Comparison of ENCODE assay signal across 23 mouse cellular contexts in the genomic region with DNA sequence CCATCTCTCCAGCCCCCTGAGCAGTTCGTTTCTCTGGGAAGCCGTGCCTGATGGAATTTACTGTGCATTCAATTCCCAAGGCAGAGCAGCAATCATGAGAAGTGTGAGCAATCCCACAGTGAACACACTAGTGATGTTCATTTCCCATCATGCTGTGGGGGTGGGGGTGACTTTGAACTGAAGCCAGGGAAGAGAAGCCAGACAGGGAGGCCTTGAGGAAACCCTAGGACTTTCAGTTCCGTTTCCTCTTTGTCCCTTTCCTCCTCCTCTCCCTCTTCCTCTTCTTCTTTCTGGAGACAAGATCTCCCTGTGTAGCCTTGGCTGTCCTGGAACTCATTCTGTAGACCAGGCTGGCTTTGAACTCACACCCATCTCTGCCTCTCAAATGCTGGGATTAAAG. TPM values are rescaled to one million over a fixed set of nuclear protein-coding genes. Genes with fewer than 3 reads are reported as not detected.
A peak's percentile ranks its signal among the peaks of the same experiment; 100 is the strongest.
DNase-seq lines count a peak whose midpoint lies in the region; ATAC-seq and TF ChIP-seq lines count a peak whose summit lies in the region.
"Had no signal": no experiment of that assay in that cellular context is flagged by ENCODE, and none has a peak within 500 bp of the region (broad histone marks: within the 10 kb centered on the region; RNA-seq: fewer than 3 reads in every experiment).

No protein-coding gene starts in this region.

- 81% methylated on average over 3 of the region's 3 CpGs for WGBS in heart, embryonic 10.5 days
- WGBS in forebrain, embryonic 14.5 days = 94% methylated on average over 3 of the region's 3 CpGs

- TF ChIP-seq CTCF in bone marrow macrophage, adult 2 months (IDR thresholded peaks at IDR 0.05; ENCODE audit: low read depth, low read length) = no peak

- no peaks in the 10 kb centered on the region for H3K9me3 ChIP-seq in heart, embryonic 10.5 days
- H3K9me3 ChIP-seq in forebrain, embryonic 14.5 days (replicated peaks; ENCODE audit: control insufficient read depth, low read length) = no peaks in the 10 kb centered on the region
- H3K9me3 ChIP-seq: embryonic facial prominence, embryonic 12.5 days; G1E; heart, embryonic 15.5 days; hindbrain, embryonic 12.5 days had no signal

- ATAC-seq in monocyte, adult 5-6 weeks (replicated peaks; ENCODE audit: insufficient number of reproducible peaks, low FRiP score, low TSS enrichment, poor library complexity, severe bottlenecking) = peak; percentile 73; the same call in 1 of the 2 replicates
- ATAC-seq in forebrain, embryonic 14.5 days = no peak
- ATAC-seq: CD4-positive, CD25-positive, alpha-beta regulatory T cell, adult 4 months; forebrain, postnatal 0 days; hindbrain, postnatal 0 days had no signal

- intact Hi-C loops in heart, postnatal 36 days (cut with DNase I) = no loop called here

- no peak overlapping the region for H3K9ac ChIP-seq in forebrain, embryonic 14.5 days (ENCODE audit: low read length)
- H3K9ac ChIP-seq: embryonic facial prominence, embryonic 12.5 days; forebrain, postnatal 0 days; heart, embryonic 15.5 days; hindbrain, embryonic 12.5 days had no signal

- no peaks in the 10 kb centered on the region for H3K36me3 ChIP-seq in heart, embryonic 10.5 days
- no peaks in the 10 kb centered on the region for H3K36me3 ChIP-seq in forebrain, embryonic 14.5 days (ENCODE audit: control insufficient read depth, insufficient read depth, low read length)
- H3K36me3 ChIP-seq: embryonic facial prominence, embryonic 12.5 days; G1E; heart, embryonic 15.5 days; hindbrain, embryonic 12.5 days had no signal

- no peaks in the 10 kb centered on the region for H3K27me3 ChIP-seq in heart, embryonic 10.5 days (ENCODE audit: insufficient read depth, poor library complexity, severe bottlenecking)
- H3K27me3 ChIP-seq in forebrain, embryonic 14.5 days (replicated peaks; ENCODE audit: control insufficient read depth, insufficient read depth, low read length) = no peaks in the 10 kb centered on the region
- H3K27me3 ChIP-seq: embryonic facial prominence, embryonic 12.5 days; heart, embryonic 15.5 days; hindbrain, embryonic 12.5 days had no signal

- no peak overlapping the region for H3K27ac ChIP-seq in heart, embryonic 10.5 days
- H3K27ac ChIP-seq in bone marrow macrophage, adult 2 months (ENCODE audit: insufficient read depth, low read depth, low read length) = peak overlapping the region; percentile 54
- H3K27ac ChIP-seq in forebrain, embryonic 14.5 days (ENCODE audit: low read depth, low read length) = no peak overlapping the region
- H3K27ac ChIP-seq: embryonic facial prominence, embryonic 12.5 days; heart, embryonic 15.5 days; hindbrain, embryonic 12.5 days; hindbrain, postnatal 0 days had no signal

- no peak overlapping the region for H3K4me3 ChIP-seq in heart, embryonic 10.5 days
- H3K4me3 ChIP-seq in bone marrow macrophage, adult 2 months (ENCODE audit: insufficient read depth, low read length) = no peak overlapping the region
- H3K4me3 ChIP-seq in forebrain, embryonic 14.5 days (ENCODE audit: low read depth, low read length) = no peak overlapping the region
- H3K4me3 ChIP-seq: embryonic facial prominence, embryonic 12.5 days; heart, embryonic 15.5 days; hindbrain, embryonic 12.5 days had no signal

- H3K4me1 ChIP-seq in heart, embryonic 10.5 days = peaks cover 10% of the 10 kb centered on the region; the same call in 1 of the 2 replicates
- H3K4me1 ChIP-seq in bone marrow macrophage, adult 2 months (ENCODE audit: control insufficient read depth, insufficient read depth, low read length) = peaks cover 27% of the 10 kb centered on the region
- H3K4me1 ChIP-seq in forebrain, embryonic 14.5 days (ENCODE audit: control insufficient read depth, insufficient read depth, low read length) = no peaks in the 10 kb centered on the region
- H3K4me1 ChIP-seq: heart, embryonic 15.5 days had no signal

- no peak for TF ChIP-seq POLR2A in bone marrow macrophage, adult 2 months (IDR thresholded peaks at IDR 0.05; ENCODE audit: borderline replicate concordance, low read depth, low read length)

- peak; percentile 93 for DNase-seq in heart, adult 11 months
- no peak for DNase-seq in heart, postnatal 36 days
- DNase-seq in heart, embryonic 10.5 days (ENCODE audit: low spot score) = peak; percentile 30
- DNase-seq in heart, postnatal 4 days = no peak
- no peak for DNase-seq in forebrain, embryonic 14.5 days (ENCODE audit: low spot score)
- DNase-seq: adrenal gland, adult 8-10 months; adrenal gland, postnatal 36 days; B cell, adult 2 months; cerebellum, adult 11 months; cerebellum, adult 8-10 months; cerebellum, postnatal 14 days; forebrain, postnatal 0 days; gastrocnemius, postnatal 14 days had no signal

- no peak overlapping the region for H3K4me2 ChIP-seq in forebrain, embryonic 14.5 days (ENCODE audit: low read length)
- H3K4me2 ChIP-seq: embryonic facial prominence, embryonic 12.5 days; heart, embryonic 15.5 days; hindbrain, embryonic 12.5 days had no signal

RNA-seq across cellular contexts. Expression of gene Oprd1, which starts 23.1 kb away (rescaled TPM):
- total RNA-seq in heart, postnatal 36 days (2021) = under 1 TPM; 0.27 to 0.44 TPM
- polyA plus RNA-seq in heart, embryonic 10.5 days (2016; fragmentation: Nextera tagmentation; extraction: Ambion mirVana) = 1.00 and 1.1 TPM in 2 replicates
- total RNA-seq in heart, postnatal 4 days (2021) = under 1 TPM; 0.45 to 0.54 TPM
- not detected in 2 replicates for polyA plus RNA-seq in bone marrow macrophage, adult 2 months (2012; ENCODE audit: insufficient read depth, insufficient read length, missing spikeins)
- not detected in 3 replicates for total RNA-seq in monocyte, adult 5-6 weeks (2017)
- polyA plus RNA-seq in forebrain, embryonic 14.5 days (2014; fragmentation: Nextera tagmentation; extraction: Ambion mirVana) = 0.05 and 0.09 TPM in 2 replicates
- total RNA-seq: common myeloid progenitor, adult 5-6 weeks had no signal
- polyA plus RNA-seq: CD4-positive, CD25-positive, alpha-beta regulatory T cell, adult 4 months; forebrain, embryonic 11.5 days; G1E had no signal

RNA-seq across cellular contexts. Expression of gene Ythdf2, which starts 44.7 kb away (rescaled TPM):
- total RNA-seq in heart, postnatal 36 days (2021) = 10 to 100 TPM; 27.6 to 30.5 TPM
- polyA plus RNA-seq in heart, embryonic 10.5 days (2016; fragmentation: Nextera tagmentation; extraction: Ambion mirVana) = 76.0 and 91.6 TPM in 2 replicates
- 10 to 100 TPM; 48.2 to 51.9 TPM for total RNA-seq in heart, postnatal 4 days (2021)
- 50.3 and 51.4 TPM in 2 replicates for polyA plus RNA-seq in bone marrow macrophage, adult 2 months (2012; ENCODE audit: insufficient read depth, insufficient read length, missing spikeins)
- total RNA-seq in monocyte, adult 5-6 weeks (2017) = 47.1 to 94.4 TPM (median 48.4 TPM) in 3 replicates
- polyA plus RNA-seq in forebrain, embryonic 14.5 days (2014; fragmentation: Nextera tagmentation; extraction: Ambion mirVana) = 164 and 174 TPM in 2 replicates

Comparison
In these comparisons a context has a peak if more than half of its experiments do, and no peak if none do; other contexts are left out.
1. DNase-seq: peak in heart, adult 11 months (single experiment) and heart, embryonic 10.5 days (single experiment); none in heart, postnatal 36 days (0 of 2), heart, postnatal 4 days (single experiment) and forebrain, embryonic 14.5 days (single experiment).